Comparison of ENCODE assay signal across 18 mouse cellular contexts in genomic region chr10:111094405-111094804, GRCm38 (mm10).
DNase-seq lines count a peak whose midpoint lies in the region; ATAC-seq and TF ChIP-seq lines count a peak whose summit lies in the region.
"Had no signal": no experiment of that assay in that cellular context is flagged by ENCODE, and none has a peak within 500 bp of the region (broad histone marks: within the 10 kb centered on the region; RNA-seq: fewer than 3 reads in every experiment).

No protein-coding gene starts in this region.

- in situ Hi-C loops in CH12.LX (cut with MboI; ENCODE audit: low pct_ligation_motif_present, low pct_unique_long_range_greater_than_20kb, low sequenced_read_pairs): loop anchor here (10.0 kb wide), 1 partner anchor 300 kb away; no protein-coding TSS in a partner anchor

- no peaks in the 10 kb centered on the region for H3K4me1 ChIP-seq in kidney, embryonic 14.5 days (ENCODE audit: control insufficient read depth, insufficient read depth, low read length)
- H3K4me1 ChIP-seq in CH12.LX (ENCODE audit: control insufficient read depth in 1 of 2, insufficient read depth in 2 of 2): no peaks in the 10 kb centered on the region
- H3K4me1 ChIP-seq in lung, postnatal 0 days (ENCODE audit: insufficient read depth, low read depth, low read length): no peaks in the 10 kb centered on the region
- H3K4me1 ChIP-seq in midbrain, embryonic 13.5 days (replicated peaks): peaks cover 8% of the 10 kb centered on the region
- H3K4me1 ChIP-seq: embryonic facial prominence, embryonic 15.5 days had no signal

- no peak for TF ChIP-seq EP300 in CH12.LX (IDR thresholded peaks at IDR 0.05; ENCODE audit: low read length)
- TF ChIP-seq EP300 in lung, postnatal 0 days (IDR thresholded peaks at IDR 0.05): peak; percentile 56

- no peak for ATAC-seq in kidney, embryonic 14.5 days (ENCODE audit: low FRiP score, low TSS enrichment)
- peak; percentile 75 for ATAC-seq in lung, postnatal 0 days
- no peak for ATAC-seq in midbrain, embryonic 13.5 days
- ATAC-seq: forebrain, embryonic 16.5 days had no signal

- TF ChIP-seq POLR2A in CH12.LX (IDR thresholded peaks at IDR 0.05; ENCODE audit: low read depth, low read length): no peak

- no peak overlapping the region for H3K4me3 ChIP-seq in kidney, embryonic 14.5 days (ENCODE audit: low read length)
- H3K4me3 ChIP-seq in CH12.LX (replicated peaks in 1 of 3; ENCODE audit: low read depth in 2 of 3, low read length in 2 of 3, poor library complexity in 1 of 3): no peak overlapping the region
- H3K4me3 ChIP-seq in lung, postnatal 0 days (ENCODE audit: low read depth, low read length): no peak overlapping the region
- no peak overlapping the region for H3K4me3 ChIP-seq in midbrain, embryonic 13.5 days (replicated peaks)
- H3K4me3 ChIP-seq: embryonic facial prominence, embryonic 15.5 days; hindbrain, embryonic 12.5 days had no signal

- H3K79me2 ChIP-seq in CH12.LX (replicated peaks; ENCODE audit: control insufficient read depth, extremely low read depth, insufficient read depth, poor library complexity, severe bottlenecking): no peaks in the 10 kb centered on the region

- peak; percentile 98 for DNase-seq in heart, adult 11 months
- DNase-seq in heart, postnatal 36 days: no peak
- DNase-seq in kidney, adult 9 months: peak; percentile 30
- no peak for DNase-seq in CH12.LX (ENCODE audit: extremely low read depth)
- DNase-seq in lung, postnatal 0 days (ENCODE audit: low spot score): peak; percentile 27
- DNase-seq: adrenal gland, postnatal 25 days; cerebellum, adult 11-12 months; cerebellum, postnatal 36 days; left cerebral cortex, postnatal 4 days; liver; midbrain, embryonic 14.5 days; thymus, postnatal 36 days had no signal

- no peak for TF ChIP-seq CTCF in CH12.LX (conservative IDR thresholded peaks at IDR 0.05 in 1 of 2, IDR thresholded peaks at IDR 0.05 in 1 of 2; ENCODE audit: low read depth in 2 of 2, low read length in 2 of 2)
- TF ChIP-seq CTCF in lung, postnatal 0 days (IDR thresholded peaks at IDR 0.05): no peak

- WGBS in kidney, embryonic 14.5 days: 48% methylated on average over 9 of the region's 9 CpGs
- WGBS in lung, postnatal 0 days: 38% methylated on average over 9 of the region's 9 CpGs
- WGBS in midbrain, embryonic 13.5 days: 69% methylated on average over 9 of the region's 9 CpGs

- no peak overlapping the region for H3K4me2 ChIP-seq in kidney, embryonic 14.5 days (replicated peaks; ENCODE audit: low read depth, low read length)
- H3K4me2 ChIP-seq in CH12.LX (ENCODE audit: insufficient read depth, low read depth, poor library complexity, severe bottlenecking): no peak overlapping the region
- H3K4me2 ChIP-seq in lung, postnatal 0 days (replicated peaks; ENCODE audit: low read depth, low read length): no peak overlapping the region
- H3K4me2 ChIP-seq in midbrain, embryonic 13.5 days (replicated peaks): no peak overlapping the region
- H3K4me2 ChIP-seq: embryonic facial prominence, embryonic 15.5 days; hindbrain, embryonic 12.5 days had no signal

- intact Hi-C loops in heart, postnatal 36 days (cut with DNase I): no loop called here

- no peaks in the 10 kb centered on the region for H3K9me3 ChIP-seq in kidney, embryonic 14.5 days (ENCODE audit: control insufficient read depth, low read length)
- no peaks in the 10 kb centered on the region for H3K9me3 ChIP-seq in CH12.LX (replicated peaks; ENCODE audit: low read length)
- H3K9me3 ChIP-seq in lung, postnatal 0 days (ENCODE audit: low read length): no peaks in the 10 kb centered on the region
- no peaks in the 10 kb centered on the region for H3K9me3 ChIP-seq in midbrain, embryonic 13.5 days
- H3K9me3 ChIP-seq: embryonic facial prominence, embryonic 15.5 days; hindbrain, embryonic 12.5 days had no signal

- no peaks in the 10 kb centered on the region for H3K27me3 ChIP-seq in kidney, embryonic 14.5 days (ENCODE audit: control insufficient read depth, insufficient read depth, low read length)
- no peaks in the 10 kb centered on the region for H3K27me3 ChIP-seq in CH12.LX (replicated peaks)
- no peaks in the 10 kb centered on the region for H3K27me3 ChIP-seq in lung, postnatal 0 days (replicated peaks; ENCODE audit: insufficient read depth, low read length)
- H3K27me3 ChIP-seq in midbrain, embryonic 13.5 days: no peaks in the 10 kb centered on the region
- H3K27me3 ChIP-seq: embryonic facial prominence, embryonic 15.5 days; hindbrain, embryonic 12.5 days had no signal

- H3K36me3 ChIP-seq in kidney, embryonic 14.5 days (ENCODE audit: control insufficient read depth, insufficient read depth, low read length): no peaks in the 10 kb centered on the region
- H3K36me3 ChIP-seq in CH12.LX (replicated peaks in 1 of 2; ENCODE audit: control insufficient read depth in 1 of 2, insufficient read depth in 1 of 2, low read length in 1 of 2): no peaks in the 10 kb centered on the region
- H3K36me3 ChIP-seq in lung, postnatal 0 days (ENCODE audit: insufficient read depth, low read length): no peaks in the 10 kb centered on the region
- no peaks in the 10 kb centered on the region for H3K36me3 ChIP-seq in midbrain, embryonic 13.5 days
- H3K36me3 ChIP-seq: embryonic facial prominence, embryonic 15.5 days; hindbrain, embryonic 12.5 days had no signal

- no peak for TF ChIP-seq RAD21 in CH12.LX (IDR thresholded peaks at IDR 0.05; ENCODE audit: low read depth, low read length)

- no peak overlapping the region for H3K9ac ChIP-seq in kidney, embryonic 14.5 days (ENCODE audit: low read depth, low read length)
- H3K9ac ChIP-seq in CH12.LX (ENCODE audit: insufficient read depth, low read depth): no peak overlapping the region
- H3K9ac ChIP-seq in lung, postnatal 0 days (replicated peaks; ENCODE audit: low read depth): no peak overlapping the region
- H3K9ac ChIP-seq in midbrain, embryonic 13.5 days (replicated peaks): no peak overlapping the region
- H3K9ac ChIP-seq: embryonic facial prominence, embryonic 15.5 days; hindbrain, embryonic 12.5 days had no signal

- dilution Hi-C loops in CH12.LX (cut with MboI; ENCODE audit: extremely low pct_ligation_motif_present, extremely low pct_unique_long_range_greater_than_20kb, low sequenced_read_pairs): no loop called here

- H3K27ac ChIP-seq in kidney, embryonic 14.5 days (ENCODE audit: low read depth, low read length): no peak overlapping the region
- H3K27ac ChIP-seq in CH12.LX (ENCODE audit: insufficient read depth, low read depth): no peak overlapping the region
- no peak overlapping the region for H3K27ac ChIP-seq in lung, postnatal 0 days (ENCODE audit: low read length)
- H3K27ac ChIP-seq in midbrain, embryonic 13.5 days: no peak overlapping the region
- H3K27ac ChIP-seq: embryonic facial prominence, embryonic 15.5 days; hindbrain, embryonic 12.5 days; kidney, postnatal 0 days had no signal

TF ChIP-seq in CH12.LX, 34 proteins besides CTCF, POLR2A, EP300 and RAD21:
- TF ChIP-seq MAFK (IDR thresholded peaks at IDR 0.05; ENCODE audit: insufficient replicate concordance, low read length): peak; percentile 39; the same call in 1 of the 2 replicates
- no peak for TF ChIP-seq POLR2AphosphoS2 (IDR thresholded peaks at IDR 0.05; ENCODE audit: low read depth, low read length)

Comparison
In these comparisons a context has a peak if more than half of its experiments do, and no peak if none do; other contexts are left out.
1. DNase-seq: peak in heart, adult 11 months (single experiment), kidney, adult 9 months (single experiment) and lung, postnatal 0 days (single experiment); none in heart, postnatal 36 days (0 of 2) and CH12.LX (single experiment).